Mouse (Mus musculus): Measurements from ENCODE around the gene Sgtb.
A peak's percentile ranks its signal among the peaks of the same experiment; 100 is the strongest.

Sgtb gene

DNA sequence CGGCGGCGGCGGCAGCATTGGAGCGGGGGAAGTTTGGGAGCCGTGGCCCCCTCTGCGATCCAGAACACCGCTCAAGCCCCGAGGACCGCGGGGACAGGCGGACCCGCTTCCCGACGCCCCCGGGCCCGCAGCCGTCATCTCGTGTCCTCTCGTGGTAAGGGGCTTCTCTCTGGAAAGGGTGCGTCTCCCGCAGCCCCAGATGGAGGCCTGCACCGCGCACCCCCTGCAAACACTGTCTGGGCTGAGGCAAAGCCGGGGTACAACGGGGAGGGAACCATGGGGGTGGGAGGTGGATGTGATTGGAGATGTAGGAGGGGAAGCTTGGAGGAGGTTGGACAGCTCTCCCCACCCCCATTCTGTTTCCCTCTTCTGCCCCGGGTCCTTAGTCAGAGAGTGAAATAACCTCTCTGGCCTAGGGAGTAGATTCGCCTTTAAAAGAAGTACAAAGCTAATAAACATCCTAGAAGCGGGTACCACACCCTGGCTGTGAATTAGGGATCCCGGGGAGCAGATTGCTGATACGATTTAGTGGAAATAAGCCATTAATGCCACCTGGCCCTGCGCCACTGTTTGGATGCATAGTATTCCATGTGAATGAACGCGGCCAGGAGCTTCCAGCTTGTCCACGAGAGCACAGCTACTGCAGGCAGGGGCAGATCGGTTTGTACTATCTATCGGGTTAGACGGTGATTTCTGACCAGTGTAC is 428 bp downstream of the Sgtb start:
- DNase-seq = peak; percentile 78

DNA sequence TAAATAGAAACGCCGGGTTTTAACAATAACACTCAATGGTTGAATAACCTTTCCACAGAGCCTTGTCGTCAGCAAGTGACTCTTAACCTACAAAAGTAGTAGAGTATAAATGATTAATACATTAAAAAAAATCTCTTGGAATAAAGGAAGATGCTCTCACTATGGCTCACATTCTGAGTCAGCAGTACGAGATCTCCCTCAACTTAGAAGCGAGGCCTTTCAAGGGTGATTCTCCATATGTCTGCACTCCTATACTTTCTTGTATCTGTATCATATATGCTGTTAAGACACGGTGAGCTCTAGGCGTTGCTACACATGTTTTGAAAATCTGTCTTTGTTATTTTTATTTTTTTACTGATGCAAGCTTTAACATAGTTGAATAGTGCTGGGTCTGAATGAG is 985 bp downstream of the Sgtb start:
- DNase-seq = no peak

DNA sequence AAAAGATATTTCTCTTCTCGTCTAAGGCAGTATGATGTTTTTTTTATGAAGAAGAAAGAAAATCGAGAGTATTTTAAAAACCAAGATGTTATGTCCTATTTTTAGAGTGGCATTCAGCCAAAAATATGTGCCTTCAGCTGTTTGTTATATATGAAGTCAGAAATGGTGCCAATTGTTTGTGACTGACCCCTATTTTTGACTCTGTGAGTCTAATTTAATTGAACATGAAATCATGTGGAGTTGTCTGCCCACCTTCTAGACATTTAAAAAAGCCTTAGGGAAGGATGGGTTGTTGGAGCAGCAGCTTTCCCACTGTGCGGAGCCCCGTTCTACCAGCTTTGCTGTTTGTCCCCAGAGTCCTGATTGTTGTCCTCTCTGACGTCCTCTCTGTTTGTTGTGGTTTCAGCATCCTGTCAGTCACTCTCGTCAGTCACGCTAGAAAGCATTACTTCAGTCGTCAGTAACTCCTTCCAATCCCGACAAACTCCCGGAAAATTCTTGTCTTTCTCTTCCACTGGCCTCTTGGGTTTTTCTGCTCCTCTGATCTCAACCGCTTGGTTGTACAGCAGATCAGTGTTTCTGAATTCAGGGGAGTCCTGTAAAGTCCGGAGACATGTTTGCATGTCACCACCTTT is 2.8 kb downstream of the Sgtb start:
- no peak for DNase-seq

GRCm38 (mm10) chr13:104113782-104114181 is 4.2 kb downstream of the Sgtb start:
- DNase-seq = no peak

GRCm38 (mm10) chr13:104114827-104115226 is 5.3 kb downstream of the Sgtb start:
- no peak for DNase-seq

DNA sequence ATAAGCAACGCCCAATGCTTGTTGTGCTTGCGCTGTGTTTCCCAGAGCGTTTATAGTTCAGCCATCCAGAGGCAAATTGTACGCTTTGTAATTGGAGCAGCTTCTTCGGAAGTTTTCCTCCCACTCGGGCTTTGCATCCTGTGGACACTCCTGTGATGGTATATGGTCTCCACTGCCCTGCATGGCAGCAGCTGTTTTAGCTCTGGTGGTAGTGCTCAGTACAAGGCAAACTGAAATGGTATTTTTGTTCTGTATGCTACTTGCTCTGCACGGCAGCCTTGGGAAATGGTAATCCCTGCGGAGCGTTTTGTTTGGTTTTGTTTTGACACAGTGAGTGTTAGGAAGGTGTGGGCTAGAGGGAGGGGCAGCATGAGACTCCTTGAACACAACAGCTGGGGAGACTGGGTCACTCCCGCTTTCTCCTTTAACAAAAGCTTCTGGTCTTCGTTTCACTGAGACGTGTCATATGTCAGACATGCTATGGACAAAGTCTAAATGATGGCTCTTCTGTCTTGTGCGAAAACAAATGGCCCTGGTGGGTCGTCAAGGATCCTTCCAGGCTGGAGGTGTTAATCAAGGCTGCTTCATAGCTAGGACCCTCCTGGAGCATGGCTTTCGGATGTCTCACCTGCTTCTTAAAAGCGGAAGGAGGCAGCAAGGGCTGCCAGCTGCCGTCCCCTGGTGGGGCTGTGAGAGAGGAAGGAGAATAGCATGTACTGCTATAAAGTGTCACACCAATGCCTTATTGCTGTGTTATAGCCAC is 12.7 kb downstream of the Sgtb start:
- no peak for DNase-seq

- DNase-seq = no peak
Measured at GRCm38 (mm10) chr13:104123662-104124381, 14.3 kb downstream of the Sgtb start.

DNA sequence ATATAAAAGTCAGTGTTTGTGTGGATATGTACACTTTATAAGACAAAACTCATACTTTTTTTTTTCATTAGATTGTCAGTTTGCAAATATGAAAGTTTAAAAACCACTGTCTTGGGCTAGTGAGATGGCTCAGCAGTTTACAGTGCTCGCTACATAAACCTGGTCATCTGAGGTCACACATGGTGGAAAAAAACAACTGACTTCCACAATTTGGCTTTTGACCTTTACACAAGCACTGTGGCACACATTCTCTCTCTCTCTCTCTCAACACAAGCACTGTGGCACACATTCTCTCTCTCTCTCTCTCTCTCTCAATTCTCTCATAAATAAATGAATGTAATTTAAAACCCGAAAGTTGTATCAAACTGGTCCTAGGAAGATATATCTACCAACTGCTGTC is 23.0 kb downstream of the Sgtb start:
- DNase-seq = no peak

DNA sequence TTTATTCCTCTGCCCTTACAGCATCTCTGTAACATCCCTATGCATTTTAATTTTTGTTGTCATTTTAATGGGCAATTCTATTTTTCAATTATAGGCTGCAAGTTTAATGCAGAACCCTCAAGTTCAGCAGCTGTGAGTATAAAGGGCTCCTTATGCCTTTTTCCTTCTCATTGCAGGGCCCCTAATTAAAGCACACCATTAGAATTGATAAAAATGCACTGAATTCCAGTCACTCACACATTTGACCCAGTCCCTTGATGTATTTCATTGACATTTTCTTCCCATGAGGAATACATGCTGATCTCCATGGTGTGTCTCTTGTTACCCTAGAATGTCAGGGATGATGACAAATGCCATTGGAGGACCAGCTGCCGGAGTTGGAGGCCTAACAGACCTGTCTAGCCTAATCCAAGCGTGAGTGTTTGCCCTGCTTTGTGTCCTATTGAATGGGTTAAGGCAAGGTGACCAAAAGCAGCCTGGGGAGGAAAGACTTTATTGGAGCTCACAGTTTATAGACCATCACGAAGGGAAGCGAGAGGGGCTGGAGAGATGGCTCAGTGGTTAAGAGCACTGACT is 25.1 kb downstream of the Sgtb start:
- no peak for DNase-seq

DNA sequence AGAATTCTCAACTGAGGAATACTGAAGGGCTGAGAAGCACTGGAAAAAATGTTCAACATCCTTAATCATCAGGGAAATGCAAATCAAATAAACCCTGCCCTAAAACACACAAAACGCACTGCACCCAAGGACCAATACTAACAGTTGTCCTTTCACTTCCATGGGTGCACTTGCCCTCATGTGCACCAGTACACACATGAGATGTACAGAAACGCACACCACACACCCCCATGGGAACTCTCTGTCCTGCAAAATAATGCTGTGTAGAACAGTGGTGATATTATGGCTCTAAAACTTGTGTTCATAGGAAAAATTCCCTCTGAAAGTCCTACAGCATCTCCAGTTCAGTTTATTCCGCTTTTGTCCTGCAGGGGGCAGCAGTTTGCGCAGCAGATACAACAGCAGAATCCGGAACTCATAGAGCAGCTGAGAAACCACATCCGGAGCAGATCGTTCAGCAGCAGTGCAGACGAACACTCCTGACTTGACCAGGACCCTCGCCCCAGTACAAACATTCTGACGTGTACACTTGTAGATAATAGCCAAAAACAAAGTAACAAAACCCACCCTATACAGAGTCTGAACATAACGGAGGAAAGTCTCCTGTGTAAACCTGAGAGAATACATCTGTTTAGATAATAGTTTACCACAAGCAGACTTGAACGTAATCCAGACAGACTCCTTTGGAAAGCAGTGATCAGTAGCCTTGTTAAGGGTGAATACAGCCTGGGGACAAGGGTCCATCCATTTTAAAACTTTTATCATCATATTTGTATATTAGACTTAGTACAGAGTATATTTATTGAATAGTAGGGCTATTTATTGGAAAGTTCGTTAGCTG is 30.0 kb downstream of the Sgtb start:
- DNase-seq = peak; percentile 69

- DNase-seq = no peak
Measured at GRCm38 (mm10) chr13:104144871-104145270, 35.3 kb downstream of the Sgtb start.

DNA sequence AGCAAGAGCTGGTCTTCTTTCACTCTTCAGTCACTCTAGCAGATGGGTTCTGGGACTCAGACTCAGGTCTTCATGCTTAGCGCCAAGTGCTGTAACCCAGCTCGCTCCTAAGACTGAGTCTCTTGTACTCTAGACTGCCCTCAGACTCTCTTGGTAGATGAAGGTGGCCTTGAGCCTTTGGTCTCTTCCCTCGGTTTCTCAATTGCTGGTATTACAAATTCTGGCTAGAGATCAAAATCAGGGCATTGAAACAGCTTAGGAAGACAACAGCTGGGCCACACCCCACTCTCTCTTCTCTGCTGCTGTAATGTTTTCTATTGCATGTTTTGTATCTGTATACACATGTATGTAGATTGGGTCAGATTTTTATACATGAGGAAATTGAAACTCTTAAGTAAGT is 36.1 kb downstream of the Sgtb start:
- no peak for DNase-seq

DNA sequence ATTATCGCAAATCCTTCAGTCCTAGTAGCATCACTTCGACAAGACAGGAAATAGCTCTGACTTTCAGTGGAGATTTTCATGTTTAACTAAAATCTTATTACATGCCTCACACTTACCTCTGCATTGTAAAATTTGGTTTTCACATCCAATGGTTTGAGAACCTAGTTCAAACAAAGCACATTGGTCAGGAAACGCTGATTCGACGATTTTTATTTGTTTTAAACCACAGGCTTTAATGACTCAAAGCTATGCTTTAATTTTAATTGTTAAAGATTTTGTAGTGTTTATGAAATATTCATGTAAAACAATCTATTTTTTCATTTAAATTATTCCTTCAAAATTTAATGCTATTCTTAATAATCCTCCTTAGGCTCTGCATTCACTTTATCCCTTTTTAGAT is 44.6 kb downstream of the Sgtb start:
- DNase-seq = no peak

GRCm38 (mm10) chr13:104155106-104155505 is 45.6 kb downstream of the Sgtb start:
- DNase-seq = no peak

DNA sequence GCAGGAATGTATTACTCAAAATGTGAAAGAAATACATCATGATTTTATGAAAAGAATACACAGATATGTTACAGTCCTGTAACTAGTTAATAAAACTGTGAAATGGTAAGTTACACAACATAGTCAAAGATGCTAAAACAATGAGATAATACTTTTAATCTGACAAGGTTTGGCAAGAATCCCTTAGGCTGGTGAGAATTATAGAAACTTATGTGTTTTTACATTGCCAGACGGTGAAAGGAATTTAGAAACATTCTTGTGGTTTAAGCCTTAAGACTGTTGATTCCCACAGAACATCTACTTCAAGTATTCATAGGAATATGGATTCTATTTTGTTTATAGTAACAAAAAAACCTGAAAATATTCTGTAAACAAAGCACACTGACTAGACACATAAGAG is 46.1 kb downstream of the Sgtb start:
- no peak for DNase-seq

DNA sequence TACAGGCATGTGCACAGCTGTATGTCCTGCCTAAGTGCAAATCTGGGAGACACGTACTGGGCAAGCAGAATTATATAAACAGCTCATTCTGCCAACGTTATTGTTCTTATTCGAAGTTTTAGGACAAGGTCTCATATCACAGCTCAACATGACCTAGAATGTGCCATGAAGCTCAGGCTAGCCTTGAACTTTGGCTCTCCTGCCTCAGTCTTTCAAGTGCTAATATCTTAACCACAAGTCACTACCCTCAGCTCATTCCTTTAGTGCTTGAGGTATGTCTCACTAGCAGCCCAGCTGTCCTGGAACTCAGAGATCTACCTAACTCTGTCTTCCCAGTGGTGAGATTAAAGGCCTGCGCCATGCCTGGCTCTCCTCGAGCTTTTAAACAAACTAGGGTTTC is 62.2 kb downstream of the Sgtb start:
- no peak for DNase-seq

GRCm38 (mm10) chr13:104172498-104172897 is 63.0 kb downstream of the Sgtb start:
- no peak for DNase-seq

- no peak for DNase-seq
Measured at GRCm38 (mm10) chr13:104176874-104177273, 67.3 kb downstream of the Sgtb start.

DNA sequence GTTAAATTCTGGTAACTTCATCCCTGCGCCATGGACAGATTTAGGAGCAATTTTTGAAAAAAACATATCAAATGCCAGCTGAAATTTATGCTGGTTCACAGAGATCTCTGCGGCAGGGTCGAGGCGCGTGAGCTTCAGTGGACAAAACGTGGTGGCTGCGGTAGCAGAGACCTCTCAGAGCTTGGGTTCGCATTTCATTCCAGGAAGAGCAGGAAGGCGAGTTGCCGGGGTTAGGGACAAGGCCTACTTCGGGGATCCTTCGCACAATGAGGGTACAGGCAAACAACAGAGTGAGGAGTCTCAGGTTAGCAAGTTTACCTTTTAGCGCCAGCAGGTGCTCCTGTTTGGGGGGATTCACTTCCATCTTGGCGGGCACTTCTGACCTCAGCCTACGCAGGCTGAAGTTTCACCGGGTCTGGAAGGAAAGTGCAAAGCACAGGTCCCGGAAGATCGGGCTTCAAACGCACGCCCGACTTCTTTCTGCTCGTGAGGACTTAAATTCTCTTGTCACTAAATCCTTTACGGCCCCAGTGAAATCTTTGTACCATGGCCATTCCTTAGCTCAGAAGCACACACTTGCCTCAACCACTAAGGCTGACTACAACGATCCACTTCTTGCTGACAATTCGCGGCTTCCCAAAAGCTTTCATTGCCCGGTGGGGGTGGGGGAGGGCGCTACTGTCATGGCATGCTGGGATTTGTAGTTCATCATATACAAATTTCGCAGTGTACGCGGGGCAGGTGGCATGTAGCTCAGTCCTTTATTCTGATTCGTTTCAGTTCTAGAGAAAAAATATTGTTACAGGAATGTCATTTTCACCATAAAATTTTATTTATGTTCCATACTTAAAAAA is 68.5 kb downstream of the Sgtb start, which contains the start of gene Trappc13:
TSS of gene Trappc13 (minus strand) at position 674 of the 854 bp plus-strand sequence.
- DNase-seq = no peak

GRCm38 (mm10) chr13:104178650-104179121 is 69.1 kb downstream of the Sgtb start, which contains the start of gene Trim23:
TSS of gene Trim23 (plus strand) at chr13:104178797.
- DNase-seq = peak; percentile 99

All from cerebellum, adult 9-11 months (tissue).